Mouse (Mus musculus): ENCODE results near the gene Rem1. TPM values are rescaled to one million over a fixed set of nuclear protein-coding genes. Genes with fewer than 3 reads are reported as not detected.
A peak's percentile ranks its signal among the peaks of the same experiment; 100 is the strongest.

The Rem1 gene
- total and polyA plus RNA-seq, 3 experiments = not detected

DNA sequence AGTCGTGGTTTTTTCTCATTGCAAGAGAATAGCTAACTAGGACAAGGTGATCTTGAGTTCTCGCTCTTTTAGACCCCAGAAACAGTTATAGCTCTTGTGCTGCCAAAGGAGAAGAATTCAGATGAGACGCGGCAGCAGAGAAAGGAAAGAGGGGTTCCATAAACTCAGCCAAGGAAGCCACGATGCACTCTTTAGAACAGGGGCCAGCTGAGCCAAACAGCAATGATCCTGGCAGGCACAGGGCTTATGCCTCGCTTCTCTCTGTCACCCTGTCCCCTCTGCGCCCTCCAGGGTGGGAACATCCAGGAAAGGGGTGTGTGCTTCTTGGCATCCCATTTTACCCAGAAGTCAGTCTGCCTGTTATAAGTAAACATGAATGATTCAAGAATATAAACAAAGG, 27.5 kb upstream of the Rem1 start, which contains the start of gene Defb45:
TSS of gene Defb45 (minus strand) at position 101 of the 400 bp plus-strand sequence.
- Histone ChIP-seq H3K9me3 (replicated peaks) (peaks cover 9% of the 10 kb centered on the region), H3K36me3 (replicated peaks) (no peaks in the 10 kb centered on the region), H3K4me3 (ENCODE audit: low read depth, low read length) (no peak within 1 kb of the TSS), H3K4me1 (ENCODE audit: insufficient read depth, low read depth, low read length) (no peaks in the 10 kb centered on the region), H3K27me3 (ENCODE audit: insufficient read depth, low read length) (peaks cover 2% of the 10 kb centered on the region; the same call in 1 of the 2 replicates)
- TF ChIP-seq GATA1 (IDR thresholded peaks at IDR 0.05; ENCODE audit: borderline replicate concordance, low read length) (no peak), CTCF (IDR thresholded peaks at IDR 0.05; ENCODE audit: low read depth, low read length) (no peak), TAL1 (conservative IDR thresholded peaks at IDR 0.05; ENCODE audit: low read depth, low read length) (no peak), GATA2 (IDR thresholded peaks at IDR 0.05; ENCODE audit: borderline replicate concordance, low read depth, low read length) (no peak), POLR2AphosphoS5 (IDR thresholded peaks at IDR 0.05; ENCODE audit: insufficient replicate concordance, low read depth, low read length) (no peak)
- ATAC-seq (ENCODE audit: extremely low read depth, insufficient number of reproducible peaks, low FRiP score, poor library complexity, severe bottlenecking) (no peak), DNase-seq (ENCODE audit: low spot score) (no peak)

DNA sequence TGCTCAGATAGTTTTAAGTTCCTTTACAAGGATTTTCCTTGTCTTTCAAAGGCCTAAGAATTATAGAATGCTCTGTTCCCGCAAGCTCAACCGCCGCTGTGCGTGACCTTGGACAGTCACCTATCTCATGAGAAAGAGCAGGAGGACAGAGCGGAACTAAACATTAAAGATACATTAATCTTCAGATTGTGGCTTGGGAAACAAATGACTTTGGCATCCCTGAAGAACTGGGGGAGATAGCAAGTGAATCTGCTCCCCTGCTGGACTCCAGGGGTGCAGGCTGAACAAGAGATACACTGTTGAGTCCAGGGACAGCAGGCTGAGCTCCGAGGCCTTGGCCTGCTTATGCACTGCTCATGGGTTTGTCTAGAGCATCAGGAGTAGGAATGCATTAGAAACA, 26.7 kb upstream of the Rem1 start:
- H3K9me3 ChIP-seq (replicated peaks) = peaks cover 9% of the 10 kb centered on the region
- TF ChIP-seq CTCF (IDR thresholded peaks at IDR 0.05; ENCODE audit: low read depth, low read length) (no peak), GATA1 (IDR thresholded peaks at IDR 0.05; ENCODE audit: borderline replicate concordance, low read length) (no peak), POLR2AphosphoS5 (IDR thresholded peaks at IDR 0.05; ENCODE audit: insufficient replicate concordance, low read depth, low read length) (no peak), GATA2 (IDR thresholded peaks at IDR 0.05; ENCODE audit: borderline replicate concordance, low read depth, low read length) (no peak), TAL1 (conservative IDR thresholded peaks at IDR 0.05; ENCODE audit: low read depth, low read length) (no peak)
- no peak overlapping the region for H3K4me3 ChIP-seq (ENCODE audit: low read depth, low read length)
- H3K27me3 ChIP-seq (ENCODE audit: insufficient read depth, low read length) = peaks cover 2% of the 10 kb centered on the region; the same call in 1 of the 2 replicates
- no peaks in the 10 kb centered on the region for H3K36me3 ChIP-seq (replicated peaks)
- ATAC-seq (ENCODE audit: extremely low read depth, insufficient number of reproducible peaks, low FRiP score, poor library complexity, severe bottlenecking) (no peak), DNase-seq (ENCODE audit: low spot score) (no peak)
- H3K4me1 ChIP-seq (ENCODE audit: insufficient read depth, low read depth, low read length) = no peaks in the 10 kb centered on the region

DNA sequence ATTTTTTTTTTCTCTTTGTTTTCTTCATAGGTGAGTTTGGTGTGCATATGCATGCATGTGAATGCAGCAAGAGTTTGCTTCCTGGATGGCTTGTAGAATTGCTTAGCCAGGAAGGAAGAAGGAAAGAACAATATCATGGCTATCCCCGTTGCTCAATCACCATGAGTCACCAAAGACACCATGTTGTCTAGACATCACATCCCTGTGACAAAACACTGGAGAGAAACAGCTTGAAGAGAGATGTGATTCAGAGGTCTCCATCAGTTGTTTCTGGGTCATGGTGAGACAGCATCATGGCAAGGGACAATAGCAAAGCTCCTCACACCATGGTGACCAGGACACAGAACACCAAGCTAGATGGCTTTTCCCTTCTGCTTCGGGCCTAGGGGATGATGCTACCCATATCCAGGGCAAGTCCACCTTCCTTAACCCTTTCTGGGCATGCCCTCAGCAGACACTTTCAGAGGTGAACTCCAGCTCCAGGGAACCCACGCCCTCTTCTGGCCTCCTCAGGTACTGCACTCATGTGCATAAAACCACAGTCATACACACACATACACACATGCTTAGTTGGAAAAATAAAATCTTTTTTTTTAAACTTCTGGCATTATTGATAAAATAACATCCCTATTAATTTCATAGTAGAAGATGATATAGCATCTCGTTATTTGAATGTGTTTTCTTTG, 25.3 kb upstream of the Rem1 start:
- peaks cover 9% of the 10 kb centered on the region for H3K9me3 ChIP-seq (replicated peaks)
- H3K36me3 ChIP-seq (replicated peaks) = no peaks in the 10 kb centered on the region
- no peak for DNase-seq (ENCODE audit: low spot score)
- H3K27me3 ChIP-seq (ENCODE audit: insufficient read depth, low read length) = peaks cover under 1% of the 10 kb centered on the region; the same call in 1 of the 2 replicates
- peak; percentile 30; the same call in 1 of the 2 replicates for TF ChIP-seq CTCF (IDR thresholded peaks at IDR 0.05; ENCODE audit: low read depth, low read length)
- no peak for TF ChIP-seq GATA1 (IDR thresholded peaks at IDR 0.05; ENCODE audit: borderline replicate concordance, low read length)
- no peak overlapping the region for H3K4me3 ChIP-seq (ENCODE audit: low read depth, low read length)
- ATAC-seq (ENCODE audit: extremely low read depth, insufficient number of reproducible peaks, low FRiP score, poor library complexity, severe bottlenecking) = no peak
- H3K4me1 ChIP-seq (ENCODE audit: insufficient read depth, low read depth, low read length) = no peaks in the 10 kb centered on the region

DNA sequence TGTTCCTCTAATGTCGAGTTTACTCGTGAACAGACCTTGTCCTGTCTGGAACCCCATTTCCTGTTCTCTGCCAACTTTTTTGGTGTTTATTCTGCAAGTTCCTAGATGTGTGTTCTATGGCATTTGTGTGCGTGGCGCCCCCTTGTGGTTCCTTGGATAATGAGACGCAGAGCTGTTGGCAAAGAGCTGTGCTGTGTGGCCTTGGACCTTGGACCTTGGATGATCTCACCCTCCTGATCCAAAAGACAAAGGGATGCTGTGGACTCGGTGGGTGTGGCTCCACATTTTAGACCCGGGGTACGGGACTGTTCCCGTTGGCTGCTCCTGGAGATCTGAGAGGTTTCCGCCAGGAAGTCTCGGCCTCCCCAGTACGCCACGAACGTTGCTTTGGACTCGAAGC, 22.7 kb upstream of the Rem1 start, which contains the start of gene Defb36:
TSS of gene Defb36 (plus strand) at position 271 of the 400 bp plus-strand sequence.
- ATAC-seq (ENCODE audit: extremely low read depth, insufficient number of reproducible peaks, low FRiP score, poor library complexity, severe bottlenecking) (no peak), DNase-seq (ENCODE audit: low spot score) (no peak)
- no peaks in the 10 kb centered on the region for H3K4me1 ChIP-seq (ENCODE audit: insufficient read depth, low read depth, low read length)
- no peaks in the 10 kb centered on the region for H3K36me3 ChIP-seq (replicated peaks)
- H3K9me3 ChIP-seq (replicated peaks) = peaks cover 9% of the 10 kb centered on the region
- no peak for TF ChIP-seq GATA2 (IDR thresholded peaks at IDR 0.05; ENCODE audit: borderline replicate concordance, low read depth, low read length)
- no peak for TF ChIP-seq TAL1 (conservative IDR thresholded peaks at IDR 0.05; ENCODE audit: low read depth, low read length)
- TF ChIP-seq GATA1 (IDR thresholded peaks at IDR 0.05; ENCODE audit: borderline replicate concordance, low read length) = no peak
- 0 out of 2 replicates have a peak, but pooled peaks have one; percentile 8 for TF ChIP-seq CTCF (IDR thresholded peaks at IDR 0.05; ENCODE audit: low read depth, low read length)
- TF ChIP-seq POLR2AphosphoS5 (IDR thresholded peaks at IDR 0.05; ENCODE audit: insufficient replicate concordance, low read depth, low read length) = no peak
- no peak within 1 kb of the TSS for H3K4me3 ChIP-seq (ENCODE audit: low read depth, low read length)
- no peaks in the 10 kb centered on the region; the same call in 1 of the 2 replicates for H3K27me3 ChIP-seq (ENCODE audit: insufficient read depth, low read length)

DNA sequence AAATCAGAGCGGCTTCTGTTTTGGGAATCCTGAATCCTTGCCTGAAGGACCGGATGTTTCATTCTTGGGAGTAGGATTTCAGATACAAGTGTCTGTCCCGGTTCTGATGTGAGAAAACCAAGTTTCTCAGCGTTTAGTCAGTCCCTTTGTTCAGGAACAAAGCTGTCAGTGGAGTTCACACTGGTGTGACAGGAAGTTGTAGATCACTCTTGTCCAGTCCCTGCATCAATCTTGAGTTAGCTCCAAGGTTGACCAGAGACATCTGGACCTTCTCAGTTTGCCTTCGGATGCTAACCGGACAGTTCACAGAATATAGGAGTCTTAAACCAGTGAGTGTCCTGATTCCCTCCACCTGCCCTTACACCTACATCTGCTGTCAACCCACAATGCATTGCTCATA, 19.0 kb upstream of the Rem1 start:
- H3K36me3 ChIP-seq (replicated peaks) = no peaks in the 10 kb centered on the region
- peaks cover 4% of the 10 kb centered on the region; the same call in 1 of the 2 replicates for H3K27me3 ChIP-seq (ENCODE audit: insufficient read depth, low read length)
- H3K4me1 ChIP-seq (ENCODE audit: insufficient read depth, low read depth, low read length) = no peaks in the 10 kb centered on the region
- H3K9me3 ChIP-seq (replicated peaks) = no peaks in the 10 kb centered on the region
- no peak for DNase-seq (ENCODE audit: low spot score)
- H3K4me3 ChIP-seq (ENCODE audit: low read depth, low read length) = no peak overlapping the region
- ATAC-seq (ENCODE audit: extremely low read depth, insufficient number of reproducible peaks, low FRiP score, poor library complexity, severe bottlenecking) = no peak
- TF ChIP-seq POLR2AphosphoS5 (IDR thresholded peaks at IDR 0.05; ENCODE audit: insufficient replicate concordance, low read depth, low read length) (no peak), TAL1 (conservative IDR thresholded peaks at IDR 0.05; ENCODE audit: low read depth, low read length) (no peak), CTCF (IDR thresholded peaks at IDR 0.05; ENCODE audit: low read depth, low read length) (no peak), GATA2 (IDR thresholded peaks at IDR 0.05; ENCODE audit: borderline replicate concordance, low read depth, low read length) (no peak), GATA1 (IDR thresholded peaks at IDR 0.05; ENCODE audit: borderline replicate concordance, low read length) (no peak)

DNA sequence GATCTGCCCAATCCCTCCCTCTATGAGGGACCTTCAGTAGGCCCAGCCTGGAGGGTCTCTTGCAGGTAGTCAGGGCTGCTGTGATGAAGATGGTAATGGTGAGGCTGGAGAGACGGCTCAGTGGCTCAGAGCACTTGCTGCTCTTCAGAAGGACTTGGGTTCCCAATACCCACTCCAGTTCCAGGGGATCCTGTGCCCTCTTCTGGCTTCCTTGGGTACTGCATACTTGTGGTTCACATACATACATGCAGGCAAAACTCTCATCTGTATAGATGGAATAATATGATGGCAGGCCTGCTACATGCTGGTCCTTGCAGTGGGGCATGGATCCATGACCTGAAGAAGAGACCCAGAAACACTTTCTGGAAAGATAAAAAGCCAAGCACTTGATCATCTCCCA, 18.0 kb upstream of the Rem1 start:
- no peaks in the 10 kb centered on the region for H3K36me3 ChIP-seq (replicated peaks)
- DNase-seq (ENCODE audit: low spot score) = no peak

More for the DNA sequence above, 18.0 kb upstream of the Rem1 start:
- Histone ChIP-seq H3K4me3 (ENCODE audit: low read depth, low read length) (no peak overlapping the region), H3K9me3 (replicated peaks) (no peaks in the 10 kb centered on the region), H3K4me1 (ENCODE audit: insufficient read depth, low read depth, low read length) (no peaks in the 10 kb centered on the region), H3K27me3 (ENCODE audit: insufficient read depth, low read length) (peaks cover 4% of the 10 kb centered on the region; the same call in 1 of the 2 replicates)
- TF ChIP-seq GATA2 (IDR thresholded peaks at IDR 0.05; ENCODE audit: borderline replicate concordance, low read depth, low read length) = no peak
- no peak for TF ChIP-seq GATA1 (IDR thresholded peaks at IDR 0.05; ENCODE audit: borderline replicate concordance, low read length)
- no peak for TF ChIP-seq TAL1 (conservative IDR thresholded peaks at IDR 0.05; ENCODE audit: low read depth, low read length)
- TF ChIP-seq POLR2AphosphoS5 (IDR thresholded peaks at IDR 0.05; ENCODE audit: insufficient replicate concordance, low read depth, low read length) = no peak
- no peak for TF ChIP-seq CTCF (IDR thresholded peaks at IDR 0.05; ENCODE audit: low read depth, low read length)
- no peak for ATAC-seq (ENCODE audit: extremely low read depth, insufficient number of reproducible peaks, low FRiP score, poor library complexity, severe bottlenecking)
